ENCODE assay signal across 22 mouse cellular contexts in genomic region chr2:136618114-136618513, GRCm38 (mm10).
DNase-seq lines count a peak whose midpoint lies in the region; ATAC-seq lines count a peak whose summit lies in the region.
"Had no signal": no experiment of that assay in that cellular context is flagged by ENCODE, and none has a peak within 500 bp of the region (broad histone marks: within the 10 kb centered on the region; RNA-seq: fewer than 3 reads in every experiment).

No protein-coding gene starts in this region.

- no peaks in the 10 kb centered on the region for H3K9me3 ChIP-seq in neural tube, embryonic 14.5 days (ENCODE audit: control insufficient read depth, low read length)
- H3K9me3 ChIP-seq in forebrain, embryonic 11.5 days (ENCODE audit: control insufficient read depth, low read length): no peaks in the 10 kb centered on the region
- H3K9me3 ChIP-seq: forebrain, embryonic 13.5 days; heart, embryonic 10.5 days; hindbrain, embryonic 10.5 days; limb, embryonic 15.5 days; midbrain, embryonic 15.5 days had no signal

- no peak overlapping the region for H3K4me3 ChIP-seq in neural tube, embryonic 14.5 days (ENCODE audit: low read depth, low read length)
- no peak overlapping the region for H3K4me3 ChIP-seq in forebrain, embryonic 11.5 days (ENCODE audit: low read depth, low read length)
- H3K4me3 ChIP-seq: forebrain, embryonic 13.5 days; heart, embryonic 10.5 days; hindbrain, embryonic 10.5 days; limb, embryonic 15.5 days; midbrain, embryonic 15.5 days had no signal

- 38% methylated on average over 2 of the region's 2 CpGs for WGBS in neural tube, embryonic 14.5 days
- 45% methylated on average over 2 of the region's 2 CpGs for WGBS in forebrain, embryonic 11.5 days

- DNase-seq in adrenal gland, postnatal 14 days: peak; percentile 9
- no peak for DNase-seq in adrenal gland, postnatal 36 days
- no peak for DNase-seq in neural tube, embryonic 10.5 days (ENCODE audit: extremely low spot score, low spot score)
- peak; percentile 23 for DNase-seq in mesoderm, embryonic 11.5 days (ENCODE audit: low read depth, low spot score)
- no peak for DNase-seq in forebrain, embryonic 11.5 days (ENCODE audit: low spot score)
- no peak for DNase-seq in heart, adult 8-10 months (ENCODE audit: low spot score)
- no peak for DNase-seq in frontal cortex, postnatal 25 days (ENCODE audit: low spot score in 2 of 2)
- DNase-seq: adrenal gland, adult 8-10 months; cerebellum, adult 11-12 months; cerebellum, postnatal 25 days; embryo, embryonic 11 days; gastrocnemius, postnatal 14 days; kidney, adult 9 months; lung, postnatal 10 days had no signal

- H3K27me3 ChIP-seq in neural tube, embryonic 14.5 days (ENCODE audit: control insufficient read depth, insufficient read depth, low read length): no peaks in the 10 kb centered on the region
- no peaks in the 10 kb centered on the region for H3K27me3 ChIP-seq in forebrain, embryonic 11.5 days (ENCODE audit: control insufficient read depth, insufficient read depth, low read length)
- H3K27me3 ChIP-seq: forebrain, embryonic 13.5 days; limb, embryonic 15.5 days; midbrain, embryonic 15.5 days had no signal

- peak; percentile 72; the same call in 1 of the 2 replicates for ATAC-seq in neural tube, embryonic 14.5 days (ENCODE audit: low read depth)
- no peak for ATAC-seq in forebrain, embryonic 11.5 days (replicated peaks; ENCODE audit: low FRiP score)
- ATAC-seq: forebrain, embryonic 13.5 days; hindbrain, postnatal 0 days; midbrain, embryonic 15.5 days had no signal

- no peak overlapping the region for H3K9ac ChIP-seq in neural tube, embryonic 14.5 days (replicated peaks; ENCODE audit: low read depth, low read length)
- H3K9ac ChIP-seq in forebrain, embryonic 11.5 days (ENCODE audit: low read length): no peak overlapping the region
- H3K9ac ChIP-seq: forebrain, embryonic 13.5 days; limb, embryonic 15.5 days; midbrain, embryonic 15.5 days had no signal

- H3K4me2 ChIP-seq in neural tube, embryonic 14.5 days (ENCODE audit: low read depth, low read length): no peak overlapping the region
- no peak overlapping the region for H3K4me2 ChIP-seq in forebrain, embryonic 11.5 days (ENCODE audit: low read depth, low read length, severe bottlenecking)
- H3K4me2 ChIP-seq: forebrain, embryonic 13.5 days; limb, embryonic 15.5 days; midbrain, embryonic 15.5 days had no signal

- H3K27ac ChIP-seq in neural tube, embryonic 14.5 days (ENCODE audit: low read depth, low read length): no peak overlapping the region
- H3K27ac ChIP-seq in forebrain, embryonic 11.5 days (ENCODE audit: low read depth, low read length): no peak overlapping the region
- H3K27ac ChIP-seq: forebrain, embryonic 13.5 days; heart, embryonic 10.5 days; hindbrain, embryonic 10.5 days; hindbrain, postnatal 0 days; limb, embryonic 15.5 days; midbrain, embryonic 15.5 days had no signal

- no peaks in the 10 kb centered on the region for H3K4me1 ChIP-seq in neural tube, embryonic 14.5 days (ENCODE audit: control insufficient read depth, insufficient read depth, low read length)
- H3K4me1 ChIP-seq in forebrain, embryonic 11.5 days (replicated peaks; ENCODE audit: control insufficient read depth, insufficient read depth, low read length): no peaks in the 10 kb centered on the region
- H3K4me1 ChIP-seq: forebrain, embryonic 13.5 days; heart, embryonic 10.5 days; hindbrain, embryonic 10.5 days; limb, embryonic 15.5 days; midbrain, embryonic 15.5 days had no signal

- H3K36me3 ChIP-seq in neural tube, embryonic 14.5 days (ENCODE audit: control insufficient read depth, insufficient read depth, low read length): no peaks in the 10 kb centered on the region
- H3K36me3 ChIP-seq in forebrain, embryonic 11.5 days (ENCODE audit: control insufficient read depth, insufficient read depth, low read length): no peaks in the 10 kb centered on the region
- H3K36me3 ChIP-seq: G1E; heart, embryonic 10.5 days; hindbrain, embryonic 10.5 days; limb, embryonic 15.5 days; midbrain, embryonic 15.5 days had no signal

Comparison
In these comparisons a context has a peak if more than half of its experiments do, and no peak if none do; other contexts are left out.
1. DNase-seq: peak in adrenal gland, postnatal 14 days (single experiment) and mesoderm, embryonic 11.5 days (single experiment); none in adrenal gland, postnatal 36 days (0 of 2), neural tube, embryonic 10.5 days (single experiment), forebrain, embryonic 11.5 days (single experiment), heart, adult 8-10 months (single experiment) and frontal cortex, postnatal 25 days (0 of 2).